Mouse (Mus musculus) cerebellum, adult 2 months (tissue): ENCODE measurements around the gene Limk2. TPM values are rescaled to one million over a fixed set of nuclear protein-coding genes. Genes with fewer than 3 reads are reported as not detected.

Source experiments
- DNase-seq, 2 experiments: peaks; one replicate each; pipeline ENCODE4 v3.0.0; 2021
- H3K27ac ChIP-seq: fragments of 200-500 bp; 2 replicates; pipeline ENCODE4 v1.5.1; 2012; ENCODE audit warnings: low read length, control low read depth, inconsistent platforms; ENCODE audit not compliant: insufficient read depth
- H3K27me3 ChIP-seq: fragments of 200-500 bp; 2 replicates; pipeline ENCODE4 v1.6.1; 2012; ENCODE audit warnings: inconsistent platforms, mild to moderate bottlenecking, low read length, moderate library complexity; ENCODE audit not compliant: control insufficient read depth, insufficient read depth
- H3K4me1 ChIP-seq: fragments of 200-500 bp; 2 replicates; pipeline ENCODE4 v1.6.1; 2011; ENCODE audit warnings: low read length; ENCODE audit not compliant: control insufficient read depth, insufficient read depth
- H3K4me3 ChIP-seq: fragments of 200-500 bp; replicated peaks from 2 replicates; pipeline ENCODE3; 2011; ENCODE audit warnings: mild to moderate bottlenecking, low read depth, low read length, control low read depth; ENCODE audit not compliant: insufficient read depth
- CTCF ChIP-seq: fragments of 200-500 bp; IDR thresholded peaks from 2 replicates; pipeline ENCODE4 v1.5.1; 2011; ENCODE audit warnings: low read depth, mild to moderate bottlenecking, control low read depth, low read length, moderate library complexity, borderline replicate concordance; ENCODE audit not compliant: insufficient read depth
- POLR2A ChIP-seq: fragments of 200-500 bp; IDR thresholded peaks from 2 replicates; pipeline ENCODE4 v1.6.1; 2011; ENCODE audit warnings: low read length, control low read depth, borderline replicate concordance; ENCODE audit not compliant: insufficient read depth
- WGBS: fragments of 180-500 bp; shearing (Covaris S2); methylation state at CpG from one replicate; pipeline ENCODE4 v1.1.7; 2018; 5-methylcytosine and 5-hydroxymethylcytosine counted together
- polyA plus RNA-seq: library from polyadenylated mRNA; depleted of rRNA; stranded (reverse); fragments of >200 nt; gene quantifications from 2 replicates; pipeline ENCODE4 v1.2.3, GENCODE M21; 2012

Gene Limk2
- polyA plus RNA-seq, 1 experiment: 201 TPM

- TF ChIP-seq POLR2A (no peak), CTCF (no peak)
- WGBS: under 1% methylated on average over 20 of the region's 20 CpGs
- no peaks in the 10 kb centered on the region for H3K27me3 ChIP-seq
- H3K4me1 ChIP-seq: no peaks in the 10 kb centered on the region; the same call in none of the 2 replicates
- H3K4me3 ChIP-seq: peak overlapping the region; percentile 75
- peak overlapping the region; percentile 81 for H3K27ac ChIP-seq
- no peak for DNase-seq
Measured at GRCm38 (mm10) chr11:3451701-3452163, 42.7 kb upstream of the Limk2 start.

GRCm38 (mm10) chr11:3444875-3445274 is 35.9 kb upstream of the Limk2 start:
- H3K4me3 ChIP-seq: no peak overlapping the region
- TF ChIP-seq CTCF (no peak), POLR2A (no peak)
- no peak for DNase-seq
- 71% methylated on average over 8 of the region's 8 CpGs for WGBS
- no peak overlapping the region for H3K27ac ChIP-seq
- H3K4me1 ChIP-seq: peaks cover 9% of the 10 kb centered on the region
- H3K27me3 ChIP-seq: no peaks in the 10 kb centered on the region

- H3K4me1 ChIP-seq: peaks cover 9% of the 10 kb centered on the region
- no peak for TF ChIP-seq POLR2A
- no peak for TF ChIP-seq CTCF
- WGBS: 91% methylated on average over 2 of the region's 2 CpGs
- H3K27ac ChIP-seq: no peak overlapping the region
- no peak for DNase-seq
- H3K27me3 ChIP-seq: no peaks in the 10 kb centered on the region
- H3K4me3 ChIP-seq: no peak overlapping the region
Measured at GRCm38 (mm10) chr11:3443091-3443490, 34.1 kb upstream of the Limk2 start.

- DNase-seq: no peak
- Histone ChIP-seq H3K27me3 (no peaks in the 10 kb centered on the region), H3K4me1 (peaks cover 9% of the 10 kb centered on the region), H3K27ac (no peak overlapping the region), H3K4me3 (no peak overlapping the region)
- 71% methylated on average over 4 of the region's 4 CpGs for WGBS
- TF ChIP-seq POLR2A: no peak
- TF ChIP-seq CTCF: no peak
Measured at GRCm38 (mm10) chr11:3442677-3443076, 33.7 kb upstream of the Limk2 start.

- H3K4me3 ChIP-seq: no peak overlapping the region
- H3K27ac ChIP-seq: peak overlapping the region; percentile 55; the same call in 1 of the 2 replicates
- DNase-seq: peak; percentile 63 to 86
- no peak for TF ChIP-seq POLR2A
- TF ChIP-seq CTCF: no peak
- peaks cover 9% of the 10 kb centered on the region for H3K4me1 ChIP-seq
- no peaks in the 10 kb centered on the region for H3K27me3 ChIP-seq
Measured at GRCm38 (mm10) chr11:3441696-3442443, 32.9 kb upstream of the Limk2 start.

- TF ChIP-seq CTCF: no peak
- no peak for TF ChIP-seq POLR2A
- WGBS: 85% methylated on average over 1 of the region's 1 CpGs
Measured at GRCm38 (mm10) chr11:3437621-3438020, 28.6 kb upstream of the Limk2 start.

GRCm38 (mm10) chr11:3433809-3434208 is 24.8 kb upstream of the Limk2 start:
- Histone ChIP-seq H3K4me3 (no peak overlapping the region), H3K27me3 (no peaks in the 10 kb centered on the region), H3K4me1 (no peaks in the 10 kb centered on the region; the same call in none of the 2 replicates), H3K27ac (no peak overlapping the region)
- no peak for TF ChIP-seq POLR2A
- no peak for TF ChIP-seq CTCF
- no peak for DNase-seq
- WGBS: 69% methylated on average over 4 of the region's 4 CpGs

More at GRCm38 (mm10) chr11:3437621-3438020, 28.6 kb upstream of the Limk2 start:
- Histone ChIP-seq H3K4me1 (peaks cover 6% of the 10 kb centered on the region), H3K4me3 (no peak overlapping the region), H3K27ac (no peak overlapping the region), H3K27me3 (no peaks in the 10 kb centered on the region)
- no peak for DNase-seq

- H3K4me3 ChIP-seq: no peak overlapping the region
- no peak for TF ChIP-seq CTCF
- TF ChIP-seq POLR2A: no peak
- no peak overlapping the region for H3K27ac ChIP-seq
- DNase-seq: no peak
- H3K4me1 ChIP-seq: no peaks in the 10 kb centered on the region; the same call in none of the 2 replicates
- H3K27me3 ChIP-seq: no peaks in the 10 kb centered on the region
- WGBS: 61% methylated on average over 6 of the region's 6 CpGs
Measured at GRCm38 (mm10) chr11:3431976-3432603, 23.1 kb upstream of the Limk2 start.
